Mouse (Mus musculus) hindbrain, embryonic 16.5 days (tissue): ENCODE measurements at regions not wholly inside any gene's neighbourhood (a gene's known extent, or its start where the extent isn't known, plus 50 kb on each side); places are given as distances from the start of the nearest gene placed in this dataset.
A peak's percentile ranks its signal among the peaks of the same experiment; 100 is the strongest.

ENCODE experiments used
- ATAC-seq: fragments of 200-750 bp; cut with Nextera tagmentation; 2 replicates; pipeline ENCODE4 v1.8.0; 2017; ENCODE audit warnings: moderate TSS enrichment, moderate library complexity
- H3K27ac ChIP-seq: fragments of 300-500 bp; sonication (generic); 2 replicates; pipeline ENCODE4 v1.5.1; 2014; ENCODE audit warnings: low read depth, mild to moderate bottlenecking, control low read depth, low read length, moderate library complexity
- H3K27me3 ChIP-seq: fragments of 300-500 bp; sonication (generic); replicated peaks from 2 replicates; pipeline ENCODE4 v1.6.1; 2014; ENCODE audit warnings: low read length; ENCODE audit not compliant: control insufficient read depth, insufficient read depth
- H3K36me3 ChIP-seq: fragments of 300-500 bp; sonication (generic); 2 replicates; pipeline ENCODE4 v1.6.1; 2014; ENCODE audit warnings: mild to moderate bottlenecking, low read length, moderate library complexity, mixed read lengths; ENCODE audit not compliant: control insufficient read depth, insufficient read depth
- H3K4me1 ChIP-seq: fragments of 300-500 bp; sonication (generic); 2 replicates; pipeline ENCODE4 v1.6.1; 2014; ENCODE audit warnings: low read depth, low read length; ENCODE audit not compliant: control insufficient read depth, insufficient read depth
- H3K4me2 ChIP-seq: fragments of 300-500 bp; sonication (generic); 2 replicates; pipeline ENCODE4 v1.6.1; 2014; ENCODE audit warnings: mild to moderate bottlenecking, low read length, control low read depth, moderate library complexity
- H3K4me3 ChIP-seq: fragments of 300-500 bp; sonication (generic); 2 replicates; pipeline ENCODE4 v1.5.1; 2014; ENCODE audit warnings: mild to moderate bottlenecking, low read length, control low read depth, moderate library complexity
- H3K9ac ChIP-seq: fragments of 300-500 bp; sonication (generic); 2 replicates; pipeline ENCODE4 v1.6.1; 2014; ENCODE audit warnings: low read depth, mild to moderate bottlenecking, control low read depth, low read length, moderate library complexity
- H3K9me3 ChIP-seq: fragments of 300-500 bp; sonication (generic); 2 replicates; pipeline ENCODE4 v1.6.1; 2014; ENCODE audit warnings: mild to moderate bottlenecking, low read length, moderate library complexity; ENCODE audit not compliant: control insufficient read depth
- WGBS: fragments of 180-500 bp; shearing (Covaris S2); extraction: QIAGEN DNeasy Blood & Tissue Kit; methylation state at CpG from one replicate; pipeline ENCODE4 v1.1.7; 2014; 5-methylcytosine and 5-hydroxymethylcytosine counted together

DNA sequence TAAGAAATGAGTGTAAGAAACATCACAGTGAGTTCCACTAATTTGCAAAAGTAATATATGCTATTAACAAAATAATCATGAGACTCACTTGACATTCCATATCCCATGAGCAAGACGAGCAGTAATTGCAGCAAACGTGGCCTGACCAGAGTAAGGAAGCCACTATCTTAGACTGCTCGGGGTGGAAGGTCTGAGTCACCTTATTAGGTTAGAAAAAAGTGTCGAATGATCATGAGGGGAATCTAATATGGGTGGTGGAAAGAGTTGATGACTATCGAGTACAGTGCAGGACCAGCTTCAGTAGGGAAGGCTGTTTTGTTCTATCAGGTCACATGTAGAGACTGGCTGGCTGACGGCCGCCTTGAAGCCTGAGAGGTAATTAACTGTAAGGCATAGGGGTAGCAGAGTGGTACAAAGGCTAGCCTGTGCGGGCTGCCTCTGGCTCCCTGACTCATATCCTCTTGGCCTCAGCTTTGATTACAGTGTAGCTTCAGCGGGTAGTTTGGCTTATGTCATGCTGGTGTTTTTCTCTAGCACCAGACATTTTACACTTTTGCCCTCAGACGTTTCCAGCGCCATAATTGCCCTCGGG, 167.9 kb upstream of the Cdkn2b start:
- Histone ChIP-seq H3K4me1 (no peaks in the 10 kb centered on the region), H3K4me3 (no peak overlapping the region), H3K9me3 (no peaks in the 10 kb centered on the region), H3K27ac (no peak overlapping the region), H3K27me3 (no peaks in the 10 kb centered on the region), H3K4me2 (no peak overlapping the region), H3K9ac (no peak overlapping the region), H3K36me3 (no peaks in the 10 kb centered on the region)
- WGBS: 84% methylated on average over 12 of the region's 12 CpGs
- no peak for ATAC-seq

DNA sequence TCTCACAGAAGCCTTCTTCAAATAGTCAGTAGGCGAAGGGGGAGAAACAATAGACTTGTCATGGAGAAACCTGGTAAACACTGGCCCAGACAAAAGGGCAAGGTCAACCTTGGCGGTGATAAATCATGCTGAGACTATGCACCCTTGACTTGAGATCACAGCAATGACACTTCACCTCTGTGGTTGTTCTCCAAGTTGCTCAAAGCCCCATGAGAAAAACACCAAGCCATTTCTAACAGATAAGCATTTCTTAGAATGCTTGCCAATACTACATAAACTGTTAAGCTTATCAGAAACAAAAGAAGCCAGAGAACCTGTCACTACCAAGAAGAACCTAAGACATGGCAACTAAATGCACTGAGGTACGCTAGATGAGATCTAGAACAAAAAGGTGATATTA, 165.0 kb upstream of the Cdkn2b start:
- no peaks in the 10 kb centered on the region for H3K36me3 ChIP-seq
- no peak for ATAC-seq
- H3K27ac ChIP-seq: no peak overlapping the region
- H3K4me2 ChIP-seq: no peak overlapping the region
- WGBS: 64% methylated on average over 3 of the region's 3 CpGs
- no peaks in the 10 kb centered on the region for H3K4me1 ChIP-seq
- H3K4me3 ChIP-seq: no peak overlapping the region
- no peaks in the 10 kb centered on the region for H3K27me3 ChIP-seq
- no peak overlapping the region for H3K9ac ChIP-seq
- no peaks in the 10 kb centered on the region for H3K9me3 ChIP-seq

GRCm38 (mm10) chr4:89474836-89475541, 164.2 kb upstream of the Cdkn2b start:
- Histone ChIP-seq H3K27me3 (no peaks in the 10 kb centered on the region), H3K4me2 (no peak overlapping the region), H3K9ac (no peak overlapping the region), H3K9me3 (no peaks in the 10 kb centered on the region), H3K4me3 (no peak overlapping the region), H3K36me3 (no peaks in the 10 kb centered on the region), H3K27ac (no peak overlapping the region), H3K4me1 (no peaks in the 10 kb centered on the region)
- 75% methylated on average over 7 of the region's 7 CpGs for WGBS
- no peak for ATAC-seq

GRCm38 (mm10) chr4:89471426-89471825, 160.6 kb upstream of the Cdkn2b start:
- Histone ChIP-seq H3K9me3 (no peaks in the 10 kb centered on the region), H3K4me2 (no peak overlapping the region), H3K4me1 (peaks cover 3% of the 10 kb centered on the region; the same call in 1 of the 2 replicates), H3K27me3 (no peaks in the 10 kb centered on the region), H3K27ac (no peak overlapping the region), H3K4me3 (no peak overlapping the region), H3K36me3 (no peaks in the 10 kb centered on the region), H3K9ac (no peak overlapping the region)
- 81% methylated on average over 1 of the region's 1 CpGs for WGBS
- ATAC-seq: no peak

DNA sequence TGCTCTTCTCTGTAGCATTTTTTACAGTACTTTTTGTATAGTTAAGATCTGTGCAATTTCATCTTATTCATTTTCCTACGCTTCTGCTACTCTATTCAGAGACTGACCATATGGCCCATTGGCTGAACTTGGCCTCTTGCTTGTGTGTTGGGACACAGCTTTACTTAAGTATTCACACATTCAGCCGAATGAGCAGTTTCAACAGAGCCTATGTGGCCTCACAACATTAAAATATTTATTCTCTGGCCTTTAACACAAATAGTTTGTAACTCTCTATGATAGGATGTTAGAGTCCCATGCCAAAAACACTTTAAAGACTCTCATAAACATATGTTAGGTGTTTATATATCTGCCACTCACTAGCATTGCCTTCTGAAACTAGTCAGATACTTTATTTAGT, 159.9 kb upstream of the Cdkn2b start:
- 71% methylated on average over 2 of the region's 2 CpGs for WGBS
- H3K27me3 ChIP-seq: no peaks in the 10 kb centered on the region
- no peak for ATAC-seq
- no peak overlapping the region for H3K4me2 ChIP-seq
- H3K27ac ChIP-seq: no peak overlapping the region
- no peak overlapping the region for H3K4me3 ChIP-seq
- no peaks in the 10 kb centered on the region for H3K36me3 ChIP-seq
- H3K9ac ChIP-seq: no peak overlapping the region
- no peaks in the 10 kb centered on the region for H3K9me3 ChIP-seq
- H3K4me1 ChIP-seq: peaks cover 3% of the 10 kb centered on the region; the same call in 1 of the 2 replicates

DNA sequence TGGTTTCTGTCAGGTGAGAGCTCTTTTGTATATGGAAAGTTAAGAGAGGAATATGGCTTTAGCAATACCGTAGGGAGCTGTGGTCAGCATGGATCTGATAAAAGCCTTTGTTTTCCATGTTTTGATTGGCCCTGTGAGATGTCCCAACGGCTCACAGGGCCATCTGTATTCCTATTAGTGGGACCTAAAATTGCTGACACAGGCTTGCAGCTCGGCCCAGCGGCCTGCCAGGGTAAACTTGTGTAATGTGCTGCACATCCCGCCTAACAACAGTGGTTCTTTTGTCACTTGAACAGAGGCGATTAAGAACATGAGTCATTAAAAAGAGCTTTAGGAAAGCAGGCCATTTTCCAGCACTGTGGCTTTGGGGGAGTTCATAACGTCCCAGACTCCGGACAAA, 159.0 kb upstream of the Cdkn2b start:
- peaks cover 3% of the 10 kb centered on the region; the same call in 1 of the 2 replicates for H3K4me1 ChIP-seq
- no peak overlapping the region for H3K9ac ChIP-seq
- ATAC-seq: peak; percentile 85
- 32% methylated on average over 8 of the region's 8 CpGs for WGBS
- H3K9me3 ChIP-seq: no peaks in the 10 kb centered on the region
- no peaks in the 10 kb centered on the region for H3K27me3 ChIP-seq
- no peaks in the 10 kb centered on the region for H3K36me3 ChIP-seq
- no peak overlapping the region for H3K4me2 ChIP-seq
- H3K4me3 ChIP-seq: no peak overlapping the region
- no peak overlapping the region for H3K27ac ChIP-seq

DNA sequence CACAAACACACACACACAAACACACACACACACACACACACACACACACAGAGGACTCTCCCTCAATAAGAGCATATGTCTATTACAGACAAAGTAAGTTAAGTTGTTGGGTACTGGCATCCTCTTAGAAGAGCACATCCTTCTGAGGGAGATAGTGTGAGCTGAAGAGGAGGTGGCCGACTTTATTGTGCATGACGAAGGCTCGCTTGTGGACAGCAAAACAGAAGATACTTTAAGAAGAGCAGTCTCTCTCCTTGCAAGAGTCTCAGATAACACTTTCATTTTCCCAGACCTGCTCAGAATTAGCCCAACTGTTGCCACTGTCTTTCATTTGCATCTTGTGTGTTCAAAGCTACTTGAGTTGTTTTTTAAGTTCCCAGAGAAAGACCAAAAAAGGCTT, 158.6 kb upstream of the Cdkn2b start:
- Histone ChIP-seq H3K9me3 (no peaks in the 10 kb centered on the region), H3K27me3 (no peaks in the 10 kb centered on the region), H3K36me3 (no peaks in the 10 kb centered on the region), H3K4me1 (peaks cover 3% of the 10 kb centered on the region; the same call in 1 of the 2 replicates), H3K4me3 (no peak overlapping the region), H3K4me2 (no peak overlapping the region), H3K27ac (no peak overlapping the region), H3K9ac (no peak overlapping the region)
- 69% methylated on average over 3 of the region's 3 CpGs for WGBS
- ATAC-seq: peak; percentile 24; the same call in 1 of the 2 replicates

DNA sequence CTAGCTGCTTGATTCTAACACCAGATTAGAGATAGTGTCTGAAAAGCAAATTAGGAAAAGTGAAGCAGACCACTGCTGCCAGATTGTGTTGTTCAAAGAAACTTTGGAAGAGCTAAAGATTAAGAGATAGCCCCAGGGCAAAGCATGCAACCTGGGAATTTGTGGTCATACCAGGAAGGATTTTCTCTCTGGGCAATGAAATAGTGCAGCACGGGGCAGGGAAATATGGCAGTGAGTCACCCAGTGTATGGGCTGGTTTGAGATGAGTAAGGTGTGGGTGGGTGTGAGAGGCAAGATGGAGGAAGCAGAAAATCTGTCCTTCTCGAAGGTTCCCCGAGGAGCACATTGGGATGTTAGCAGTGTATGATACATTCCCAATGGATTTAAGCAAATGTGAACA, 155.9 kb upstream of the Cdkn2b start:
- Histone ChIP-seq H3K36me3 (no peaks in the 10 kb centered on the region), H3K27ac (no peak overlapping the region), H3K9ac (no peak overlapping the region), H3K27me3 (no peaks in the 10 kb centered on the region), H3K4me1 (peaks cover 3% of the 10 kb centered on the region; the same call in 1 of the 2 replicates), H3K4me2 (no peak overlapping the region), H3K9me3 (no peaks in the 10 kb centered on the region), H3K4me3 (no peak overlapping the region)
- no peak for ATAC-seq
- WGBS: 93% methylated on average over 3 of the region's 3 CpGs

DNA sequence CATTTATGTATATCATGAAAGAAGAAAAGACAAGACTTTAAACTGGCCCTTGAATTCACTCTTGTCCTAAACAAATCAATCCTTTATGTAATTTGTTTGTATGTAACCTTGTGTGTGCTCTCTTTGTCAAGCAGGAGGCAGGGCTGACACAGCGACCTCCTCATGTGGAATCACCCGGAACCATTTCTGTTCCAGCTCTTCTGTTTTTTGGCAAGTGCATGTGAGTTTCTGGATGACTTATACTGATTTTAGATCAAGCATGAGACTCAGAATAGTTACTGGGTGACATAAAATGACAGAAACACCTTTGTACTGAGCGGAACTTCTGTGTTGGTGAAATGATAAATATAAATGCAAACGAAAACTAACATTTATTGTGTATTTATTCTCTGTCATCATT, 152.3 kb upstream of the Cdkn2b start:
- no peaks in the 10 kb centered on the region for H3K27me3 ChIP-seq
- H3K9me3 ChIP-seq: no peaks in the 10 kb centered on the region
- H3K9ac ChIP-seq: no peak overlapping the region
- 91% methylated on average over 4 of the region's 4 CpGs for WGBS
- H3K4me3 ChIP-seq: no peak overlapping the region
- ATAC-seq: no peak
- H3K27ac ChIP-seq: no peak overlapping the region
- H3K36me3 ChIP-seq: no peaks in the 10 kb centered on the region
- no peaks in the 10 kb centered on the region for H3K4me1 ChIP-seq
- H3K4me2 ChIP-seq: no peak overlapping the region
